Mouse (Mus musculus): ENCODE data around the gene Evl.

- no peak for TF ChIP-seq CTCF (IDR thresholded peaks at IDR 0.05; ENCODE audit: extremely low read depth, insufficient read depth, insufficient read length, insufficient replicate concordance)
- no peak for TF ChIP-seq POLR2A (IDR thresholded peaks at IDR 0.05; ENCODE audit: low read depth, low read length)
Observed at GRCm38 (mm10) chr12:108715854-108716253, 161.3 kb downstream of the Evl start.

Data from spleen, adult 2 months (tissue).